Mouse (Mus musculus) liver, postnatal 0 days (tissue): ENCODE results near the gene Tmem62. TPM values are rescaled to one million over a fixed set of nuclear protein-coding genes. Genes with fewer than 3 reads are reported as not detected.
"Not testable (repeated sequence)": the region's sequence is repeated elsewhere in the genome, so short reads cannot be mapped to it uniquely, and the experiment has no call there.

Experiments used
- ATAC-seq: fragments of 200-750 bp; cut with Nextera tagmentation; 2 replicates; pipeline ENCODE4 v1.8.0; 2017; ENCODE audit warnings: mild to moderate bottlenecking, moderate library complexity
- DNase-seq: peaks from one replicate; pipeline ENCODE4 v3.0.0-alpha.2; 2016
- H3K27ac ChIP-seq: fragments of 300-500 bp; sonication (generic); 2 replicates; pipeline ENCODE4 v1.5.1; 2014; ENCODE audit warnings: antibody characterized with exemption, moderate library complexity, mild to moderate bottlenecking, low read depth
- H3K27me3 ChIP-seq: fragments of 300-500 bp; sonication (generic); 2 replicates; pipeline ENCODE4 v1.6.1; 2014; ENCODE audit warnings: low read length, control low read depth, mixed read lengths; ENCODE audit not compliant: insufficient read depth
- H3K36me3 ChIP-seq: fragments of 300-500 bp; sonication (generic); replicated peaks from 2 replicates; pipeline ENCODE4 v1.6.1; 2014; ENCODE audit warnings: mild to moderate bottlenecking, control low read depth, low read length, moderate library complexity, mixed read lengths; ENCODE audit not compliant: insufficient read depth
- H3K4me1 ChIP-seq: fragments of 300-500 bp; sonication (generic); 2 replicates; pipeline ENCODE4 v1.6.1; 2014; ENCODE audit warnings: antibody characterized with exemption, mild to moderate bottlenecking, control low read depth; ENCODE audit not compliant: insufficient read depth
- H3K4me2 ChIP-seq: fragments of 300-500 bp; sonication (generic); 2 replicates; pipeline ENCODE4 v1.6.1; 2014; ENCODE audit warnings: low read depth, mild to moderate bottlenecking, low read length, moderate library complexity, mixed read lengths
- H3K4me3 ChIP-seq: fragments of 300-500 bp; sonication (generic); 2 replicates; pipeline ENCODE4 v1.5.1; 2014; ENCODE audit warnings: low read depth, low read length
- H3K9ac ChIP-seq: fragments of 300-500 bp; sonication (generic); replicated peaks from 2 replicates; pipeline ENCODE4 v1.6.1; 2014; ENCODE audit warnings: mild to moderate bottlenecking, moderate library complexity
- H3K9me3 ChIP-seq: fragments of 300-500 bp; sonication (generic); 2 replicates; pipeline ENCODE4 v1.6.1; 2016; ENCODE audit warnings: mild to moderate bottlenecking, control low read depth, low read length, mixed read lengths
- CTCF ChIP-seq: sonication (generic); IDR thresholded peaks from 2 replicates; pipeline ENCODE4 v1.5.1; 2016; ENCODE audit warnings: antibody characterized with exemption, low read depth
- EP300 ChIP-seq: IDR thresholded peaks from 2 replicates; pipeline ENCODE4 v1.6.1; 2016; ENCODE audit warnings: antibody characterized with exemption, low read depth, mild to moderate bottlenecking
- whole genome bisulfite sequencing: fragments of 180-500 bp; shearing (Covaris S2); extraction: QIAGEN DNeasy Blood & Tissue Kit; methylation state at CpG from one replicate; pipeline ENCODE4 v1.1.7; 2014; ENCODE audit not compliant: insufficient replicate concordance; 5-methylcytosine and 5-hydroxymethylcytosine counted together
- polyA plus RNA-seq: library from polyadenylated mRNA; unstranded; fragments of >200 nt; fragmentation: Nextera tagmentation; extraction: Ambion mirVana; gene quantifications from 2 replicates; pipeline ENCODE4 v1.2.1, GENCODE M21; 2015

Gene Tmem62
- polyA plus RNA-seq, 1 experiment from 2014 or later, result 2.9 TPM

GRCm38 (mm10) chr2:121015507-121015906, 38.7 kb downstream of the Tmem62 start:
- 79% methylated on average over 2 of the region's 2 CpGs for WGBS
- peaks cover 59% of the 10 kb centered on the region for H3K36me3 ChIP-seq
- no peak for ATAC-seq

GRCm38 (mm10) chr2:121016226-121016625, 39.4 kb downstream of the Tmem62 start:
- Histone ChIP-seq H3K36me3 (peaks cover 58% of the 10 kb centered on the region), H3K27ac (no peak overlapping the region), H3K9ac (no peak overlapping the region), H3K4me3 (no peak overlapping the region), H3K9me3 (0 out of 2 replicates have a peak, but pooled peaks cover 3% of the 10 kb centered on the region), H3K4me1 (no peaks in the 10 kb centered on the region), H3K4me2 (no peak overlapping the region), H3K27me3 (no peaks in the 10 kb centered on the region)
- DNase-seq, result no peak
- 91% methylated on average over 9 of the region's 9 CpGs for WGBS
- no peak for TF ChIP-seq CTCF
- TF ChIP-seq EP300, result no peak
- ATAC-seq, result no peak

More at GRCm38 (mm10) chr2:121015507-121015906, 38.7 kb downstream of the Tmem62 start:
- TF ChIP-seq CTCF, result no peak
- no peak for TF ChIP-seq EP300
- no peak overlapping the region for H3K27ac ChIP-seq
- DNase-seq, result no peak
- H3K9me3 ChIP-seq, result 0 out of 2 replicates have a peak, but pooled peaks cover 3% of the 10 kb centered on the region
- no peak overlapping the region for H3K4me3 ChIP-seq
- H3K9ac ChIP-seq, result no peak overlapping the region
- H3K4me2 ChIP-seq, result no peak overlapping the region
- no peaks in the 10 kb centered on the region for H3K27me3 ChIP-seq
- no peaks in the 10 kb centered on the region for H3K4me1 ChIP-seq

- 0 out of 2 replicates have a peak, but pooled peaks cover 3% of the 10 kb centered on the region for H3K9me3 ChIP-seq
- DNase-seq (no peak), ATAC-seq (no peak)
- no peak overlapping the region for H3K9ac ChIP-seq
- H3K36me3 ChIP-seq, result peaks cover 61% of the 10 kb centered on the region
- 97% methylated on average over 1 of the region's 1 CpGs for WGBS
- H3K4me3 ChIP-seq, result no peak overlapping the region
- no peak overlapping the region for H3K27ac ChIP-seq
- no peak for TF ChIP-seq EP300
- H3K27me3 ChIP-seq, result no peaks in the 10 kb centered on the region
- H3K4me2 ChIP-seq, result no peak overlapping the region
- H3K4me1 ChIP-seq, result no peaks in the 10 kb centered on the region
These were observed 40.3 kb downstream of the Tmem62 start for GRCm38 (mm10) chr2:121017151-121017550.

- H3K27me3 ChIP-seq, result no peaks in the 10 kb centered on the region
- WGBS, result 56% methylated on average over 5 of the region's 5 CpGs
- H3K9ac ChIP-seq, result no peak overlapping the region
- H3K9me3 ChIP-seq, result 0 out of 2 replicates have a peak, but pooled peaks cover under 1% of the 10 kb centered on the region
- H3K4me2 ChIP-seq, result no peak overlapping the region
- no peak overlapping the region for H3K27ac ChIP-seq
- no peaks in the 10 kb centered on the region for H3K4me1 ChIP-seq
- peaks cover 54% of the 10 kb centered on the region for H3K36me3 ChIP-seq
- no peak for DNase-seq
- TF ChIP-seq EP300, result no peak
- TF ChIP-seq CTCF, result no peak
- no peak overlapping the region for H3K4me3 ChIP-seq
- peak; percentile 49 for ATAC-seq
These were observed 46.1 kb downstream of the Tmem62 start for GRCm38 (mm10) chr2:121022918-121023317.

GRCm38 (mm10) chr2:121036733-121037341, 60.0 kb downstream of the Tmem62 start, which contains the start of gene Epb42:
Epb42 (minus strand) TSS chr2:121037072.
- H3K4me3 ChIP-seq, result peak within 1 kb of the TSS; percentile 59
- no peaks in the 10 kb centered on the region; the same call in 1 of the 2 replicates for H3K9me3 ChIP-seq
- peak within 1 kb of the TSS; percentile 63 for H3K4me2 ChIP-seq
- DNase-seq, result peak; percentile 79
- 33% methylated on average over 5 of the region's 5 CpGs for WGBS
- H3K27me3 ChIP-seq, result no peaks in the 10 kb centered on the region
- peaks cover 5% of the 10 kb centered on the region; the same call in 1 of the 2 replicates for H3K4me1 ChIP-seq
- peaks cover 19% of the 10 kb centered on the region for H3K36me3 ChIP-seq
- ATAC-seq, result peak; percentile 99
- TF ChIP-seq EP300 (peak; percentile 97), CTCF (no peak)
- peak within 1 kb of the TSS; percentile 91 for H3K27ac ChIP-seq
- peak within 1 kb of the TSS; percentile 67 for H3K9ac ChIP-seq

- not testable (repeated sequence) for H3K4me2 ChIP-seq, ATAC-seq, H3K36me3 ChIP-seq, H3K27me3 ChIP-seq, H3K9ac ChIP-seq, H3K27ac ChIP-seq, DNase-seq, H3K4me1 ChIP-seq, H3K4me3 ChIP-seq, H3K9me3 ChIP-seq
- WGBS, result 85% methylated on average over 1 of the region's 1 CpGs
These were observed 62.0 kb downstream of the Tmem62 start for GRCm38 (mm10) chr2:121038851-121039250.
